Mouse (Mus musculus) liver, adult 2 months (tissue): ENCODE measurements around the gene Mapk9. TPM values are rescaled to one million over a fixed set of nuclear protein-coding genes. Genes with fewer than 3 reads are reported as not detected.
A peak's percentile ranks its signal among the peaks of the same experiment; 100 is the strongest.

Experiments
- DNase-seq: peaks from one replicate; pipeline ENCODE4 v3.0.0-alpha.2; 2011; ENCODE audit warnings: low read depth, low spot score; ENCODE audit errors: extremely low read depth
- H3K27ac ChIP-seq: fragments of 200-500 bp; replicated peaks from 2 replicates; pipeline ENCODE4 v1.5.1; 2012; ENCODE audit warnings: low read depth, mild to moderate bottlenecking, control low read depth, inconsistent platforms, low read length; ENCODE audit not compliant: insufficient read depth
- H3K27me3 ChIP-seq: fragments of 200-500 bp; 2 replicates; pipeline ENCODE4 v1.6.1; 2012; ENCODE audit warnings: mild to moderate bottlenecking, moderate library complexity, low read length, inconsistent platforms; ENCODE audit not compliant: control insufficient read depth, insufficient read depth
- H3K36me3 ChIP-seq: fragments of 200-500 bp; 2 replicates; pipeline ENCODE4 v1.6.1; 2012; ENCODE audit warnings: low read length, inconsistent platforms; ENCODE audit not compliant: control insufficient read depth, insufficient read depth
- H3K4me1 ChIP-seq: fragments of 200-500 bp; 2 replicates; pipeline ENCODE4 v1.6.1; 2011; ENCODE audit warnings: low read length; ENCODE audit not compliant: control insufficient read depth, insufficient read depth
- H3K4me3 ChIP-seq: fragments of 200-500 bp; 2 replicates; pipeline ENCODE4 v1.5.1; 2011; ENCODE audit warnings: low read depth, mild to moderate bottlenecking, control low read depth, low read length, moderate library complexity; ENCODE audit not compliant: insufficient read depth
- H3K79me2 ChIP-seq: fragments of 200-500 bp; 2 replicates; pipeline ENCODE4 v1.6.1; 2012; ENCODE audit warnings: inconsistent platforms, mild to moderate bottlenecking, low read length, moderate library complexity; ENCODE audit not compliant: control insufficient read depth, insufficient read depth
- H3K9ac ChIP-seq: fragments of 200-500 bp; 2 replicates; pipeline ENCODE4 v1.6.1; 2012; ENCODE audit warnings: low read depth, mild to moderate bottlenecking, control low read depth, inconsistent platforms, low read length
- CTCF ChIP-seq: fragments of 200-500 bp; IDR thresholded peaks from 2 replicates; pipeline ENCODE4 v1.5.1; 2011; ENCODE audit warnings: low read depth, low read length, control low read depth
- POLR2A ChIP-seq: fragments of 200-500 bp; IDR thresholded peaks from 2 replicates; pipeline ENCODE4 v1.6.1; 2011; ENCODE audit warnings: low read length, control low read depth; ENCODE audit not compliant: insufficient read depth; ENCODE audit errors: extremely low read depth
- WGBS: fragments of 180-500 bp; shearing (Covaris S2); methylation state at CpG from one replicate; pipeline ENCODE4 v1.1.7; 2018; 5-methylcytosine and 5-hydroxymethylcytosine counted together
- polyA plus RNA-seq: library from polyadenylated mRNA; depleted of rRNA; stranded (reverse); fragments of >200 nt; gene quantifications from 2 replicates; pipeline ENCODE4 v1.2.3, GENCODE M21; 2012
- total RNA-seq: library from RNA; depleted of rRNA; stranded (reverse); fragments of >200 nt; gene quantifications from 2 replicates; pipeline ENCODE4 v1.2.3, GENCODE M21; 2014

The Mapk9 gene
- total and polyA plus RNA-seq, 2 experiments, result 15.6 to 25.9 TPM

DNA sequence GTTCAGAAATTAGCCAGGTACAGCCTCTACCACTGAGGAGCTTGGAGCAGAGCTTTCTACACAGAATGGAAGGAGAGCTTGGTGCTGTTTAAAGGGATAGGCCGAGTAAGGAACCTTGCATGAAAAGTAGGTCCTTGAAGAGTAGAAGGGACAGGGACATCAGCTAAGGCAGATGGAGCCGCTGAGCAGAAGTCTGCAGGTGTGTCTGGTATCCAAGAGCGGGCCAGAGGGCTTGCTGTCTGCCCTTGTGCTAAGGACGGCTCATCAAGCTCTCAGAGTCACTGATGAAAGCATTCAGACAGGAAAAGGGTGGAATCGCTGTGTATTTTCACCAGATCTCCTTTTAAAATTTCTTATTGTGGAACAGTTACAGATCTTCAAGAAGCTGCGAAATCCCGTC, 3.8 kb downstream of the Mapk9 start:
- no peak for DNase-seq
- peaks cover 9% of the 10 kb centered on the region for H3K4me1 ChIP-seq
- no peak overlapping the region for H3K27ac ChIP-seq
- H3K79me2 ChIP-seq, result peaks cover 20% of the 10 kb centered on the region; the same call in 1 of the 2 replicates
- no peaks in the 10 kb centered on the region for H3K27me3 ChIP-seq
- no peak overlapping the region for H3K9ac ChIP-seq
- H3K36me3 ChIP-seq, result peaks cover 10% of the 10 kb centered on the region; the same call in 1 of the 2 replicates
- WGBS, result 86% methylated on average over 7 of the region's 7 CpGs
- no peak for TF ChIP-seq CTCF
- TF ChIP-seq POLR2A, result no peak
- H3K4me3 ChIP-seq, result no peak overlapping the region

DNA sequence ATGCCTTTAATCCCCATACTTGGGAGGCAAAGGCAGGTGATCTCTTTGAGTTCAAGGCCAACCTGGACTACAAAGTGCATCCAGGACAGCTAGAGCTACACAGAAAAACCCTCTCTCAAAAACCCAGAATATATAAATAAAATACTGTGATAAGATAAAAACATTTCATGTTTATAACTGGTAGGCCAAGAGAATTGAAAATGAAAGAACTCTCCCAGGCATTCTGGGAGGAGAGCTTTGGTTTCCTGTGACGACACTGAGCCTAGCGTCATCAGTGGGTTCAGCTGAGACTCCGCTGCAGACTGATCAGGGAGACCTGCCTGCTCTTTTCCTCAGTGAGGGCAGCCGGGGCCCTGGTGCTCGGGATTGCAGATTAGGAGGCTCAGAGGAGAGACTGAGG, 8.6 kb downstream of the Mapk9 start:
- Histone ChIP-seq H3K79me2 (peaks cover 18% of the 10 kb centered on the region; the same call in 1 of the 2 replicates), H3K4me3 (no peak overlapping the region), H3K27me3 (no peaks in the 10 kb centered on the region), H3K4me1 (no peaks in the 10 kb centered on the region; the same call in 1 of the 2 replicates), H3K36me3 (peaks cover 18% of the 10 kb centered on the region; the same call in 1 of the 2 replicates), H3K27ac (no peak overlapping the region), H3K9ac (no peak overlapping the region)
- TF ChIP-seq CTCF, result no peak
- no peak for TF ChIP-seq POLR2A
- no peak for DNase-seq
- 80% methylated on average over 5 of the region's 5 CpGs for WGBS

DNA sequence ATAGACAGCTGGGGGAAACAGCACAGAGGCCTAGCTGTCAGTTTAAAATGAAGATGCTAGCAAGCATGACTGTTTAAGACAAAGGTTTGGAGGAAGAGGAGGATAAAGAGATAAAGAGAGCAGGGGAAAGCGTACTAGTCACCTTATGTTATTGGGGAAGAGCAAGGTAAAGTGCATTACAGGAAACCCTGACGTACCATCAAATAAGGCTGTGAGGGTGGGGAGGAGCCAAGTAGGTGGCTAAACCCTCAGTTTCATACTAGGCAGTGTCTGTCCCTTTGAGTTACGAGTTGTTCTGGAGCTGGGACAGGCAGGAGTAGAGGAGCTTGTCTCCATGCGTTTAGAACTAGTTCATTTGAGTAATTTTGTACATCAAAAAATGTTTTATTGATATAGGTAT, 14.6 kb downstream of the Mapk9 start:
- no peaks in the 10 kb centered on the region for H3K4me1 ChIP-seq
- TF ChIP-seq CTCF, result no peak
- no peak for TF ChIP-seq POLR2A
- H3K27me3 ChIP-seq, result no peaks in the 10 kb centered on the region
- no peak overlapping the region for H3K9ac ChIP-seq
- 95% methylated on average over 4 of the region's 4 CpGs for WGBS
- peaks cover 4% of the 10 kb centered on the region; the same call in 1 of the 2 replicates for H3K79me2 ChIP-seq
- no peak for DNase-seq
- H3K36me3 ChIP-seq, result peaks cover 21% of the 10 kb centered on the region
- H3K27ac ChIP-seq, result no peak overlapping the region
- no peak overlapping the region for H3K4me3 ChIP-seq

DNA sequence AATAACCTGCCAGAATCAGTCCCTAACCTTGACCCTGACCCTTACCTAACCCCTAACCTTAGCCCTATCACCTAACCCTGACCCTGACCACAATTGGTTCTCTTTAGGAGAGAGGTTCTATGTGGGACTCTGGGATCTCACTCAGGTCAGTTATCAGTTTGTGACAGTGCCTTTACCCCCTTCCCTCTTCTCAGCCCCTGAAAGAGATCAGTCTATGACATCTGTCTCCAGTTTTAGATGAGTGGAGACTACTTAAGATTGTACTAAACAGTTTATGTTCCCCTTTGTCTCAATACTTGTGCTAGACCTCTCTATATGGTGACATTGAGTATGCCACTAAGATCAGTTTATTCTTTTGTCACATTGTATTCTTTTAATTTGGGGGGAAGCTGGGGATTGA, 17.4 kb downstream of the Mapk9 start:
- no peaks in the 10 kb centered on the region for H3K27me3 ChIP-seq
- no peaks in the 10 kb centered on the region for H3K4me1 ChIP-seq
- H3K27ac ChIP-seq, result no peak overlapping the region
- peak; percentile 18 for DNase-seq
- TF ChIP-seq CTCF (no peak), POLR2A (no peak)
- H3K4me3 ChIP-seq, result no peak overlapping the region
- H3K36me3 ChIP-seq, result peaks cover 20% of the 10 kb centered on the region
- peaks cover under 1% of the 10 kb centered on the region; the same call in 1 of the 2 replicates for H3K79me2 ChIP-seq
- no peak overlapping the region for H3K9ac ChIP-seq

DNA sequence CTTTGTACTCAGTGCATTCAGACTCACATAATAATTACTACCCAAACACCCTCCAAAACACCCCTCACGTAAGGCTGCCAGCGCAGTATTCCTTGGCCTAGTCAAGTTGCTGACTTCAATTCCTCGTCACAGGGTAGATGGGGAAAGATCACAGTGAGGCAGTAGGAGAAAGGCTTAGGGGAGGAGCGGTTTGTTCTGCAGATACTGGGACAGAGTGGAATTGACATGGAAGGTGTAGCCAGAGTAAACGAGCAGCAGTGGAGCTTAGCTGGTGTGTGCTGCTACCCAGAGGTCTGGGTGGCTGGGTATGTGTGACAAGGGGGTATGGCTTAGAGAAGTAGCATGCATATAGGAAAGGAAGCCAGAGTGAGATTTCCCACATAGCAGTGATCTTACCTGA, 20.8 kb downstream of the Mapk9 start:
- DNase-seq, result no peak
- Histone ChIP-seq H3K4me1 (no peaks in the 10 kb centered on the region), H3K4me3 (no peak overlapping the region), H3K79me2 (no peaks in the 10 kb centered on the region), H3K27me3 (no peaks in the 10 kb centered on the region), H3K9ac (no peak overlapping the region), H3K27ac (no peak overlapping the region), H3K36me3 (peaks cover 27% of the 10 kb centered on the region)
- WGBS, result 93% methylated on average over 5 of the region's 5 CpGs
- TF ChIP-seq POLR2A, result no peak

DNA sequence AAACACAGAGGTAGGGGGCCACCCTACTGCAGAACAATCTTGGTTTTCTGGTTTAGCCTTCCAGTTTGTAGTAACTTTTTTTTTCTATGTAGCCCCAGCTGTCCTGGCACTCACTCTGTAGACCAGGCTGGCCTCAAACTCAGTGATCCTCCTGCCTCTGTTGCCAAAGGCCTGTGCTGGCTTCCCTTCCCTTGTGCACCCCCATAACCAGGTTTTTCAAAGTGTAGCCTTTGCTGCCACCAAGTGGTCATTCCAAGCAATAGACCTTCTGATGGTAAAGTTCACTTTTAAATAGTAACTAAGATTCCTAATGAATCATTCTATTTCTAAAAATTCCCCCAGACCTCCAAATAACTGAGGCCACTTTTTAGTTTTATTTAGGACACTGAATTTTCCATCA, 23.2 kb downstream of the Mapk9 start:
- Histone ChIP-seq H3K27me3 (no peaks in the 10 kb centered on the region), H3K27ac (no peak overlapping the region), H3K9ac (no peak overlapping the region), H3K4me1 (no peaks in the 10 kb centered on the region), H3K4me3 (no peak overlapping the region), H3K79me2 (no peaks in the 10 kb centered on the region), H3K36me3 (peaks cover 41% of the 10 kb centered on the region)
- no peak for TF ChIP-seq POLR2A
- peak; percentile 70 for TF ChIP-seq CTCF
- DNase-seq, result peak; percentile 16

DNA sequence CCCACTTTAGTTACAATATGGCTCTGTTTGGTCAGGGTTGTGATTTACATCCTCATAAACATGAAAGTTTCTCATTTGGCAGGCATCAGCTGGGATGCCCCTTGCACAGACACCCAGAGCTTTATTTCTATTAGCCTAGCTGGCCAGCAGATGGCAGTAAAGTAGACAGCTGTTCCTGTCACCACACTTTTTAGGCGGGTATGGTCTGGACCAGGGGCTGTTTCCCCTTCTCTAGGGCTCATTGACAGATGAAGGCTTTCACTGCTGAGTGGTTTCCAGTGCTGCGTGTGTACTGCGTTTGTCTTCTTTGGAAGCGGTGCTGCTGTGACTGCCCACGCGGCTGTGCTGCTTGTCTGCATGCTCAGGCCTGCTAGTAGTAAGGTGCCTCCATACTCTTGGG, 25.4 kb downstream of the Mapk9 start:
- TF ChIP-seq CTCF, result peak; percentile 33
- TF ChIP-seq POLR2A, result no peak
- H3K79me2 ChIP-seq, result no peaks in the 10 kb centered on the region
- WGBS, result 73% methylated on average over 6 of the region's 6 CpGs
- H3K9ac ChIP-seq, result no peak overlapping the region
- H3K36me3 ChIP-seq, result peaks cover 40% of the 10 kb centered on the region
- H3K4me1 ChIP-seq, result no peaks in the 10 kb centered on the region
- H3K27me3 ChIP-seq, result no peaks in the 10 kb centered on the region
- H3K27ac ChIP-seq, result no peak overlapping the region
- DNase-seq, result no peak
- no peak overlapping the region for H3K4me3 ChIP-seq
